ENCODE assay signal across 21 mouse cellular contexts in genomic region chr9:5310112-5310511, GRCm38 (mm10). TPM values are rescaled to one million over a fixed set of nuclear protein-coding genes. Genes with fewer than 3 reads are reported as not detected.
"Had no signal": no experiment of that assay in that cellular context is flagged by ENCODE, and none has a peak within 500 bp of the region (broad histone marks: within the 10 kb centered on the region; RNA-seq: fewer than 3 reads in every experiment).

No protein-coding gene starts in this region.

- H3K4me3 ChIP-seq: layer of hippocampus, adult 2 months; left cerebral cortex, adult 2 months; lung, embryonic 15.5 days; midbrain, embryonic 10.5 days; midbrain, embryonic 13.5 days had no signal

- H3K36me3 ChIP-seq: lung, embryonic 15.5 days; midbrain, embryonic 10.5 days; midbrain, embryonic 13.5 days had no signal

- H3K4me1 ChIP-seq: lung, embryonic 15.5 days; midbrain, embryonic 10.5 days; midbrain, embryonic 13.5 days had no signal

- H3K27ac ChIP-seq: layer of hippocampus, adult 2 months; left cerebral cortex, adult 2 months; liver, embryonic 14.5 days; lung, embryonic 15.5 days; midbrain, embryonic 10.5 days; midbrain, embryonic 13.5 days had no signal

- H3K9ac ChIP-seq: liver, embryonic 14.5 days; lung, embryonic 15.5 days; midbrain, embryonic 13.5 days had no signal

- H3K4me2 ChIP-seq: liver, embryonic 11.5 days; lung, embryonic 15.5 days; midbrain, embryonic 13.5 days had no signal

- ATAC-seq: midbrain, embryonic 13.5 days; midbrain, embryonic 16.5 days had no signal

- DNase-seq: kidney, adult 18-20 months; kidney, adult 9 months; kidney, postnatal 14 days; layer of hippocampus, postnatal 36 days; lung, adult 18-20 months; lung, postnatal 10 days; lung, postnatal 36 days; right cerebral cortex, postnatal 14 days; right cerebral cortex, postnatal 4 days; thymus, postnatal 25 days had no signal

- H3K27me3 ChIP-seq: lung, embryonic 15.5 days; midbrain, embryonic 13.5 days had no signal

- H3K9me3 ChIP-seq: lung, embryonic 15.5 days; midbrain, embryonic 10.5 days; midbrain, embryonic 13.5 days had no signal

RNA-seq across cellular contexts. Expression of gene Casp4, which starts 1.5 kb away (rescaled TPM):
- polyA plus RNA-seq: midbrain, embryonic 10.5 days; neural tube, embryonic 11.5 days; neural tube, embryonic 14.5 days had no signal

RNA-seq across cellular contexts. Expression of gene Casp12, which starts 35.1 kb away (rescaled TPM):
- polyA plus RNA-seq: limb, embryonic 11.5 days; midbrain, embryonic 10.5 days; neural tube, embryonic 11.5 days had no signal
